Mouse (Mus musculus): ENCODE measurements around the gene Gm20388. TPM values are rescaled to one million over a fixed set of nuclear protein-coding genes. Genes with fewer than 3 reads are reported as not detected.

Gene Gm20388
- total and polyA plus RNA-seq, 2 experiments from 2014 or later: 51.3 TPM; not detected in 1

- Histone ChIP-seq H3K36me3 (ENCODE audit: insufficient read depth) (peaks cover 37% of the 10 kb centered on the region), H3K27me3 (ENCODE audit: insufficient read depth, low read length) (no peaks in the 10 kb centered on the region), H3K27ac (ENCODE audit: low read depth, low read length) (no peak overlapping the region), H3K9me3 (ENCODE audit: low read length) (no peaks in the 10 kb centered on the region), H3K4me1 (ENCODE audit: insufficient read depth) (no peaks in the 10 kb centered on the region), H3K4me2 (ENCODE audit: low read depth) (no peak overlapping the region), H3K9ac (no peak overlapping the region), H3K4me3 (ENCODE audit: low read depth, low read length) (no peak overlapping the region)
- TF ChIP-seq CTCF (IDR thresholded peaks at IDR 0.05; ENCODE audit: low read depth): no peak
- no peak for ATAC-seq
- 81% methylated on average over 3 of the region's 3 CpGs for WGBS
- DNase-seq: no peak
Observed at GRCm38 (mm10) chr8:121879712-121880111, 1969.1 kb downstream of the Gm20388 start.

GRCm38 (mm10) chr8:121880818-121881217 is 1970.2 kb downstream of the Gm20388 start:
- H3K4me1 ChIP-seq (ENCODE audit: insufficient read depth): no peaks in the 10 kb centered on the region
- 36% methylated on average over 1 of the region's 1 CpGs for WGBS
- H3K36me3 ChIP-seq (ENCODE audit: insufficient read depth): peaks cover 48% of the 10 kb centered on the region
- ATAC-seq (no peak), DNase-seq (no peak)
- no peak for TF ChIP-seq CTCF (IDR thresholded peaks at IDR 0.05; ENCODE audit: low read depth)
- H3K9ac ChIP-seq: no peak overlapping the region
- no peak overlapping the region for H3K27ac ChIP-seq (ENCODE audit: low read depth, low read length)
- no peak overlapping the region for H3K4me3 ChIP-seq (ENCODE audit: low read depth, low read length)
- H3K9me3 ChIP-seq (ENCODE audit: low read length): no peaks in the 10 kb centered on the region
- no peak overlapping the region for H3K4me2 ChIP-seq (ENCODE audit: low read depth)
- H3K27me3 ChIP-seq (ENCODE audit: insufficient read depth, low read length): no peaks in the 10 kb centered on the region

GRCm38 (mm10) chr8:121881921-121882320 is 1971.3 kb downstream of the Gm20388 start:
- H3K27me3 ChIP-seq (ENCODE audit: insufficient read depth, low read length): no peaks in the 10 kb centered on the region
- H3K9me3 ChIP-seq (ENCODE audit: low read length): no peaks in the 10 kb centered on the region
- H3K4me1 ChIP-seq (ENCODE audit: insufficient read depth): no peaks in the 10 kb centered on the region
- H3K4me2 ChIP-seq (ENCODE audit: low read depth): no peak overlapping the region
- H3K36me3 ChIP-seq (ENCODE audit: insufficient read depth): peaks cover 59% of the 10 kb centered on the region
- H3K27ac ChIP-seq (ENCODE audit: low read depth, low read length): no peak overlapping the region
- no peak overlapping the region for H3K9ac ChIP-seq
- no peak overlapping the region for H3K4me3 ChIP-seq (ENCODE audit: low read depth, low read length)
- TF ChIP-seq CTCF (IDR thresholded peaks at IDR 0.05; ENCODE audit: low read depth): no peak
- DNase-seq (no peak), ATAC-seq (no peak)
- WGBS: 90% methylated on average over 5 of the region's 5 CpGs

- no peak overlapping the region for H3K4me2 ChIP-seq (ENCODE audit: low read depth)
- no peak for TF ChIP-seq CTCF (IDR thresholded peaks at IDR 0.05; ENCODE audit: low read depth)
- H3K27me3 ChIP-seq (ENCODE audit: insufficient read depth, low read length): no peaks in the 10 kb centered on the region
- no peak overlapping the region for H3K27ac ChIP-seq (ENCODE audit: low read depth, low read length)
- H3K36me3 ChIP-seq (ENCODE audit: insufficient read depth): peaks cover 72% of the 10 kb centered on the region
- H3K4me3 ChIP-seq (ENCODE audit: low read depth, low read length): no peak overlapping the region
- 70% methylated on average over 3 of the region's 3 CpGs for WGBS
- no peak; the same call in 1 of the 2 replicates for ATAC-seq
- DNase-seq: no peak
- no peaks in the 10 kb centered on the region for H3K9me3 ChIP-seq (ENCODE audit: low read length)
- no peak overlapping the region for H3K9ac ChIP-seq
- H3K4me1 ChIP-seq (ENCODE audit: insufficient read depth): no peaks in the 10 kb centered on the region
Observed at GRCm38 (mm10) chr8:121884181-121884580, 1973.5 kb downstream of the Gm20388 start.

GRCm38 (mm10) chr8:121885001-121885400 is 1974.4 kb downstream of the Gm20388 start:
- ATAC-seq (no peak), DNase-seq (no peak)
- H3K9me3 ChIP-seq (ENCODE audit: low read length): no peaks in the 10 kb centered on the region
- H3K27me3 ChIP-seq (ENCODE audit: insufficient read depth, low read length): no peaks in the 10 kb centered on the region
- no peak overlapping the region for H3K4me2 ChIP-seq (ENCODE audit: low read depth)
- H3K9ac ChIP-seq: no peak overlapping the region
- TF ChIP-seq CTCF (IDR thresholded peaks at IDR 0.05; ENCODE audit: low read depth): no peak
- WGBS: 94% methylated on average over 9 of the region's 9 CpGs
- H3K4me1 ChIP-seq (ENCODE audit: insufficient read depth): no peaks in the 10 kb centered on the region
- H3K4me3 ChIP-seq (ENCODE audit: low read depth, low read length): no peak overlapping the region
- H3K36me3 ChIP-seq (ENCODE audit: insufficient read depth): peaks cover 72% of the 10 kb centered on the region
- no peak overlapping the region for H3K27ac ChIP-seq (ENCODE audit: low read depth, low read length)

- no peak for DNase-seq
- Histone ChIP-seq H3K9ac (no peak overlapping the region), H3K36me3 (ENCODE audit: insufficient read depth) (peaks cover 72% of the 10 kb centered on the region), H3K4me1 (ENCODE audit: insufficient read depth) (no peaks in the 10 kb centered on the region), H3K9me3 (ENCODE audit: low read length) (no peaks in the 10 kb centered on the region), H3K27ac (ENCODE audit: low read depth, low read length) (no peak overlapping the region), H3K4me2 (ENCODE audit: low read depth) (no peak overlapping the region), H3K4me3 (ENCODE audit: low read depth, low read length) (no peak overlapping the region), H3K27me3 (ENCODE audit: insufficient read depth, low read length) (no peaks in the 10 kb centered on the region)
- no peak for ATAC-seq
- WGBS: 71% methylated on average over 6 of the region's 6 CpGs
- TF ChIP-seq CTCF (IDR thresholded peaks at IDR 0.05; ENCODE audit: low read depth): no peak
Observed at GRCm38 (mm10) chr8:121885433-121885832, 1974.8 kb downstream of the Gm20388 start.

- no peaks in the 10 kb centered on the region for H3K9me3 ChIP-seq (ENCODE audit: low read length)
- ATAC-seq (no peak; the same call in 1 of the 2 replicates), DNase-seq (no peak)
- no peak overlapping the region for H3K4me3 ChIP-seq (ENCODE audit: low read depth, low read length)
- H3K4me2 ChIP-seq (ENCODE audit: low read depth): no peak overlapping the region
- no peak overlapping the region for H3K9ac ChIP-seq
- WGBS: 84% methylated on average over 1 of the region's 1 CpGs
- TF ChIP-seq CTCF (IDR thresholded peaks at IDR 0.05; ENCODE audit: low read depth): no peak
- no peaks in the 10 kb centered on the region for H3K4me1 ChIP-seq (ENCODE audit: insufficient read depth)
- H3K27me3 ChIP-seq (ENCODE audit: insufficient read depth, low read length): no peaks in the 10 kb centered on the region
- H3K27ac ChIP-seq (ENCODE audit: low read depth, low read length): no peak overlapping the region
- H3K36me3 ChIP-seq (ENCODE audit: insufficient read depth): peaks cover 57% of the 10 kb centered on the region
Observed at GRCm38 (mm10) chr8:121887547-121887946, 1976.9 kb downstream of the Gm20388 start.

Measured in forebrain, postnatal 0 days (tissue).